Mouse (Mus musculus): ENCODE measurements at regions not wholly inside any gene's neighbourhood (a gene's known extent, or its start where the extent isn't known, plus 50 kb on each side); places are given as distances from the start of the nearest gene placed in this dataset.
"Not testable (repeated sequence)": the region's sequence is repeated elsewhere in the genome, so short reads cannot be mapped to it uniquely, and the experiment has no call there.

DNA sequence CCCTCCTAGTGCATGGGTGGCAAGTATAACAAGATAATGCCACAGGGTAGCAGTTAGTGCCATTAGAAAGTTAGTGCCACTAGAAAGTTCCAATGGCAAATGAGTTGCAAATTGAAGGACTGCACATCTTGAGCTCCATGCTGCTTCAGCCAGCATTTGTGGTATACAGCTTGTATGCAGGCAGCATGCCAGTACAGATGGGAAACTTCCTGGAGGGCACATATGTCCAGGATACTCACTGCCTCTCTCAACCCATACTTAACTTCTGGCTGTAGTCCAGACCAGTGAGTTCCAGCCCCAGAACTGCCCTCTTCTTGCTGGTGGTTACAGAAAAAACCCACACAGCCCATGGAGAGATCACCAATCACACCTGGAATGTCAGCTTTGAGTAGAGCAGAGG, 113.8 kb upstream of the Plxna2 start:
- Histone ChIP-seq H3K4me1 (peaks cover 10% of the 10 kb centered on the region; the same call in 1 of the 2 replicates), H3K27me3 (ENCODE audit: low read depth, poor library complexity, severe bottlenecking) (no peaks in the 10 kb centered on the region), H3K36me3 (no peaks in the 10 kb centered on the region), H3K27ac (no peak overlapping the region), H3K9me3 (replicated peaks) (no peaks in the 10 kb centered on the region), H3K4me3 (no peak overlapping the region)
- no peak for DNase-seq (ENCODE audit: low spot score)

DNA sequence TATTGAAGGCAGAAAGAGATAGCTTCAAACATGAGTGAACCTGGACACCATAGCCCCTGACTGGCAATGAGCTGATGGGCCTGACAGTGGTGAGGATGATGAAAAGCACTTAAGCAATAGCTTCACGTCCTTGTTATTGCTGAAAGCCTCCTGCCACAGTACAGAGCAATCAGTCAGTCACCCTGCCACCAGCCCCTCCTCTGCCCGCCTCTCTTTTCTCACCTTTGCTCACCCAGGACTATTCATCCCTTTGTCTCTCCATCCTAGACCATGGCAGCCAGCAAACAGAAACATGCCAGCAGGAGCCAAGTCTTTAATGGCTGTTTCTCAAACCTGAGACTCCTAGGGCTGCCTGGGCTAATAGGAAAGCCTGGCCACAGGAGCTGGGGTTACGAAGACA, 114.5 kb upstream of the Plxna2 start:
- H3K4me3 ChIP-seq, result no peak overlapping the region
- WGBS, result 25% methylated on average over 3 of the region's 3 CpGs
- H3K9me3 ChIP-seq (replicated peaks), result no peaks in the 10 kb centered on the region
- no peak for DNase-seq (ENCODE audit: low spot score)
- peaks cover 7% of the 10 kb centered on the region; the same call in 1 of the 2 replicates for H3K4me1 ChIP-seq
- H3K36me3 ChIP-seq, result no peaks in the 10 kb centered on the region
- no peak overlapping the region for H3K27ac ChIP-seq
- no peaks in the 10 kb centered on the region for H3K27me3 ChIP-seq (ENCODE audit: low read depth, poor library complexity, severe bottlenecking)

DNA sequence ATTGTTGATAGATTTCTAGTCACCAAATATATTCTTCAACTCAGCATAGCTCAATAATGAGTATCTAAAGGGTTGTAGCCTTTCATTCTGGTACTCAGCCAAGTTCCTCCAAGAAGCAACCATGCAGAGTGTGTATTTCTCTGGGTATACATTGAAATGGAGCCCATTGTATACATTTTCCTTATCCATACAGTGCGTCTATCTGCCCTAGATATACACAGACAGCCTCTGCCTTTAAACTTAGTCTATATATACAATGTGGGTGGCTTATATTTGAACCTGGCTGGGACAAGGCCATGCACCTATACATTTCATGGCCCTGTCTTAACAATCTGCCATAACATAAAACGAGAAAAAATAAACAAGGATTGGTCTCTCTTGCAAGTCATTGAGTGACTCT, 121.6 kb upstream of the Plxna2 start:
- no peaks in the 10 kb centered on the region for H3K9me3 ChIP-seq (replicated peaks)
- H3K36me3 ChIP-seq, result no peaks in the 10 kb centered on the region
- H3K4me3 ChIP-seq, result no peak overlapping the region
- 85% methylated on average over 2 of the region's 2 CpGs for WGBS
- H3K27ac ChIP-seq, result no peak overlapping the region
- no peaks in the 10 kb centered on the region for H3K27me3 ChIP-seq (ENCODE audit: low read depth, poor library complexity, severe bottlenecking)
- DNase-seq (ENCODE audit: low spot score), result no peak
- 0 out of 2 replicates have a peak, but pooled peaks cover 5% of the 10 kb centered on the region for H3K4me1 ChIP-seq

DNA sequence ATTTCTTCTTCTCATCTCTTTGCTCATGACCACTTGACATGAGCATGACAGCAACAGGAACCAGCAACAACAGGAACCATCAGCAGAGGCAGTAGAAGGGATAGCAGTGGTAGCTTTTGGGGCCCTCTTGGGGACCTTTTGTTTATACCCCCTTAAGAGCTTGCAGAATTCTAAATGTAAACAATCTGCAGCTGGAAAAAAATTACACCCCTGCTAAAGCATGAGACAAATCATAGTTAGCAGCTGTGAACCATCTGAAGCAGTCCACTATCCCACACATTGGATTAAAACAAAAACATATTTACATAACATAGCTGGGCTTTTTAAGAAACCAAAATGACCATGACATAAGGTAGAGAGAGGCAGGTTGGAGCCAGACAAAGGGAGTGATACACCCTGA, 126.9 kb upstream of the Plxna2 start:
- Histone ChIP-seq H3K9me3 (replicated peaks) (no peaks in the 10 kb centered on the region), H3K27ac (no peak overlapping the region), H3K36me3 (no peaks in the 10 kb centered on the region), H3K27me3 (ENCODE audit: low read depth, poor library complexity, severe bottlenecking) (no peaks in the 10 kb centered on the region), H3K4me1 (no peaks in the 10 kb centered on the region), H3K4me3 (no peak overlapping the region)
- no peak for DNase-seq (ENCODE audit: low spot score)

DNA sequence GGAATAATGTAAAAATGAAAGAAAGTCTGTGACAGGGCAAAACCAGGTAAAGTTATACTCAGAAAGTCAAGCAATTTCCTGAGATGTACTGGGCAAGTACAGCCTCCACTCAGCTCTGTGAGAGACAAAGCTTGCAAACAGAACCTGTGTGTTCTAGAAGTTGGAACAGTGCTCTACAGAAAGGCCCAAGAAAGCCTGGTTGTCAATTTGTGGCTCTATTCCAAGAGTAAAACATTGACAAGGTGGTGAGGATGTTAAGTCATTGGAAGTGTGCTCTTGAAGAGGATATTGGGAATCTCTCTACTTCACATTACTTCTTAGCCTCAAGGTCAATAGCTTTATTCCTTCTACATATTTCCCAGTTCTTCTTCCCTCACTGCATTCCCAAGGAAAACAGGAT, 129.9 kb upstream of the Plxna2 start:
- H3K36me3 ChIP-seq, result no peaks in the 10 kb centered on the region
- H3K4me3 ChIP-seq, result no peak overlapping the region
- H3K4me1 ChIP-seq, result no peaks in the 10 kb centered on the region
- H3K27me3 ChIP-seq (ENCODE audit: low read depth, poor library complexity, severe bottlenecking), result no peaks in the 10 kb centered on the region
- DNase-seq (ENCODE audit: low spot score), result no peak
- no peaks in the 10 kb centered on the region for H3K9me3 ChIP-seq (replicated peaks)
- H3K27ac ChIP-seq, result no peak overlapping the region

DNA sequence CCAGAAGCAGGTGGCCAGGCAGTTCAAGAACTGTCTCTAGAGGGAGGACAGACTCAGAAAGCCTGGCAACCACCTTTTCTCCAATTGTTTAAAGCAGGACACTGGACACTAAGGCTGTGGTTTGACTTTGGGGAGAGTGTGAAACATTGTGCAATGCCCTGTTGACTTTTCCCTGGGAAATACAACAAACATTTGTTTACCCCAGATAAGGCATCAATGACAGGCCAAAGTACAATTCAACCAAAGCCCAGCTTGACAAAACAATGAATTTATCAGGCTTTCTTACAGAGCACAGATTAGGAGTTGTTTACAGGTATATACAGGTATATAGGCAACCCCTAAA, 135.3 kb upstream of the Plxna2 start:
- H3K4me1 ChIP-seq, result no peaks in the 10 kb centered on the region
- H3K9me3 ChIP-seq (replicated peaks), result no peaks in the 10 kb centered on the region
- H3K4me3 ChIP-seq, result no peak overlapping the region
- DNase-seq (ENCODE audit: low spot score), result no peak
- H3K36me3 ChIP-seq, result no peaks in the 10 kb centered on the region
- H3K27ac ChIP-seq, result no peak overlapping the region
- no peaks in the 10 kb centered on the region for H3K27me3 ChIP-seq (ENCODE audit: low read depth, poor library complexity, severe bottlenecking)

DNA sequence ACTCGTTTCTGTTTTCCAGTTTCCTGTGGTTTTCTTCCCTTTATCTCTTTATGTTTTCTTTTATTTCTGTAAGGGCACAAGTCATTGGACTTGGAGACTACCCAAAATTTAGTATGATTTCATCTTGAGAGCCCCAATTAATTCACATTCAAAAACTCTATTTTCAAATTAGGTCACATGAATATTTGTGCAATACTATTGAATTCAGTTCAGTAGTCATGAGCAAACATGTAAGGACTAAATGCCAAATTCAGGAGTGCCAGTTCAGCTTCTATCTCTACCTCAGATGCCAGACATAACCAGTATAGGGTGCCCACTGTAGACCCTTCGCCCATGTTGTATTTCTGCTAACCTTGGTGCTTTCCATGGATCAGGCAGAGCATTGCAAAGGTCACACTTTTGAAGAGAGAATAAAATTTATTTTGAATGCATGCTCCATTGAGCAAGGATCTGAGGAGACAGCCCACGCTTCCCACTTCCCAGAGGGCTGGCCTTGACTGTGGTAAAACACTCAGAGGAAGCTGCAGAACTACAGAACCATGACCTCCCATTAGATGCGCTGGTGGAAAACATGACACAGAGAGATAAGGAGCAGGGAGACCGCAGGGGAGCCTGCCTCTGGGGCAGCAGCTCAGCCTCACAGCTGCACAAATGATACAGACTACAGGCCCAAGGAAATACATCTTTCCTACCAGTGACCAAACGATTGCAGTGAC, 135.9 kb upstream of the Plxna2 start:
- WGBS, result 82% methylated on average over 6 of the region's 6 CpGs
- H3K36me3 ChIP-seq, result no peaks in the 10 kb centered on the region
- H3K27me3 ChIP-seq (ENCODE audit: low read depth, poor library complexity, severe bottlenecking), result no peaks in the 10 kb centered on the region
- no peaks in the 10 kb centered on the region for H3K9me3 ChIP-seq (replicated peaks)
- H3K4me3 ChIP-seq, result no peak overlapping the region
- no peaks in the 10 kb centered on the region for H3K4me1 ChIP-seq
- no peak for DNase-seq (ENCODE audit: low spot score)
- no peak overlapping the region for H3K27ac ChIP-seq

DNA sequence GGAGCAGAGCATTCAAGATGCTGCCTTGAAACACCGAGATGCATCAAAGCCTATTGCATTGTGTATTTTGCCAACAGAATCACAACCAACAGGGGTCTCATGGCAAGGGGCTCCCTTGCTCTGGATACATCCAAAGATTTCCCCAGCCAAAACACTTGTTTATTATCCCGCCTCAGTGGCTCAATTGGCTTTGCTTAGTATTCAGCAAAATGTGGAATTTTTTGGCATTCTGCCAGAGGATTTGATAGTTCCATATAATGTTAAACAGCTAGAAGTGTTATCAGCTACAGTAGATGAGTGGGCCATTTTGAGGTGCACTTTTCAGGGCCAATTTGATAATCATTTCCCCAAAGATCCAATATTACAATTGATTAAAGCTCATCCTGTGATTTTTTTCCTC, 146.7 kb upstream of the Plxna2 start:
- H3K9me3 ChIP-seq (replicated peaks); DNase-seq (ENCODE audit: low spot score): not testable (repeated sequence)
- 95% methylated on average over 2 of the region's 2 CpGs for WGBS

DNA sequence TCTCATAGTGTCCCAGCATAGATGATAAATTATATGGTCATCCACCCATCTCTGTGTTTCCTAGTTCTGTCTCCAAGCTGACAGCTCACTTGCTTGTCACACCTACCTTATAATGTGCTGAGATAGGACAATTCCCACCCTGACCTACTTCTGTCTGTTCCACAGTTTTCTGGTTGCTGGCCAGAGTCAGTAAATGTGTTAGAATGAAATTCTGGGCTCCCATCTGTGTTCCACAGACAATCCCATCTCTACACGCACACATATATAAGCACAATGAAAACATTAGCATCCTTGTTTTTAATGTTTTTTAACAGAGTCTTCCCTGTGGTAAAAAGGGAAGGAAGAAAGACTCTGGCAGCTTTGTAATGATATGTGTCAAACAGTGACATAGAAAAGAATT, 165.5 kb upstream of the Plxna2 start:
- whole genome bisulfite sequencing, result 93% methylated on average over 1 of the region's 1 CpGs
- no peaks in the 10 kb centered on the region for H3K27me3 ChIP-seq (ENCODE audit: low read depth, poor library complexity, severe bottlenecking)

More for the DNA sequence above, 146.7 kb upstream of the Plxna2 start:
- H3K36me3 ChIP-seq; H3K4me1 ChIP-seq; H3K4me3 ChIP-seq; H3K27me3 ChIP-seq (ENCODE audit: low read depth, poor library complexity, severe bottlenecking); H3K27ac ChIP-seq: not testable (repeated sequence)

DNA sequence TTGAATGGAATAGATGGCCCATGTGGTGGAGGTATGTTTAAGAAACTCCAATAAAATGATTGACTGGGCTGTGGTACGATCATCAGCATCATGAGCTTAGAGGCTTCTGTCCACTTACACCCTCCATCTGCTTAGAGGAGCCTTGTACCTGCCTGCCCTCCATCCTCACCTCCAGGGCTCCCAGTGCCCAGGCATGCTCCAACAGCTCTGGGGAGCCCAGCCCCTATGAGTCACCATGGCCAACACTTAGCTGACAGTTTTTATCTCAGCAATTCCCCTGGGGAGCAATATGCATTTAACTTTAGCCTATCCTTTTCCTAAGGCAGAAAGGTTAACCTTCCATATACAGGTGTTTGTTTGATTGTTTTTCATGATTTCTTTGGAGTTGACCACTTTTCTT, 174.3 kb upstream of the Plxna2 start:
- Histone ChIP-seq H3K27ac (no peak overlapping the region), H3K4me1 (no peaks in the 10 kb centered on the region), H3K4me3 (no peak overlapping the region), H3K36me3 (no peaks in the 10 kb centered on the region), H3K27me3 (ENCODE audit: low read depth, poor library complexity, severe bottlenecking) (no peaks in the 10 kb centered on the region), H3K9me3 (replicated peaks) (no peaks in the 10 kb centered on the region)
- no peak for DNase-seq (ENCODE audit: low spot score)
- WGBS, result 94% methylated on average over 1 of the region's 1 CpGs

More for the DNA sequence above, 165.5 kb upstream of the Plxna2 start:
- H3K4me1 ChIP-seq, result no peaks in the 10 kb centered on the region
- H3K9me3 ChIP-seq (replicated peaks), result no peaks in the 10 kb centered on the region
- H3K27ac ChIP-seq, result no peak overlapping the region
- H3K36me3 ChIP-seq, result no peaks in the 10 kb centered on the region
- H3K4me3 ChIP-seq, result no peak overlapping the region
- no peak for DNase-seq (ENCODE audit: low spot score)

DNA sequence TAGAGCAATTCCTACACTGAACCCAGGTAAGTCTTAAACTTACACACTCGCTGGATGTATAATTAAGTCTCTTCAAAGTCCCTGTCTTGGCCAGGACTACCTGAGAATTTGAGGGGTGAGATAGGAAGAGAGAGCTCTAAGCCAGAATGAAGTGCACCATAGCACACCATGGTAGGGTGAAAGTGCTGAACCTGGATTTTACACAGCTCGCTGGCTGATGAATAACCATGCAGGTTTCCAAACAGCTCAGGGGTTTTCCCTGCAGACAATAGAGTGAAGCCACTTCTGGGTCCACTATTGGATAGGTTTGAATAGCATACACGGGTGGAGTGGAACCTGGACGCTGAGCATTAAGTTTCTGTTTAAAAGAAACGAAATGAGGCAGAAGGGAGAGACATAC, 180.7 kb upstream of the Plxna2 start:
- WGBS, result 90% methylated on average over 5 of the region's 5 CpGs

DNA sequence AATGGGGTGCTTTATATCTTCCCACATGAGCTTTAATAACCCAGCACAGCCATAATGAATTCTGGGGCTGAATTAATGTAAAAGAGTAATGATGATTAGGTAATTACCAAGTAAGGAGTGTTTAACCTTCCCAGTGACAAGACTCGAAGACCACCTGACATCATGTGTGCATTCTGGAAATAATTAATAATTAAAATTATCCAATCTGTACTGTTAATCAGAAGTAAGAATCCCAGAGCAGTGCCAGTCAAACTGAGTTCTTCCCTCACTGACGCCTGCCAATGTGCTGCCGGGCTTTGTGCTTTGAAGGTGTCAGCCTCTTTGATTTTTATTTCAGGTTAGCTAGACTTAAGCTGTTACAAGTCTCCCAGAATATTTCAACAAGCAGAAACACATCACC, 183.0 kb upstream of the Plxna2 start:
- Histone ChIP-seq H3K36me3 (no peaks in the 10 kb centered on the region), H3K4me3 (no peak overlapping the region)
- 38% methylated on average over 3 of the region's 3 CpGs for WGBS

More for the DNA sequence above, 180.7 kb upstream of the Plxna2 start:
- Histone ChIP-seq H3K9me3 (replicated peaks) (no peaks in the 10 kb centered on the region), H3K4me3 (no peak overlapping the region), H3K36me3 (no peaks in the 10 kb centered on the region), H3K27me3 (ENCODE audit: low read depth, poor library complexity, severe bottlenecking) (no peaks in the 10 kb centered on the region), H3K27ac (no peak overlapping the region), H3K4me1 (peaks cover 18% of the 10 kb centered on the region)
- no peak for DNase-seq (ENCODE audit: low spot score)

DNA sequence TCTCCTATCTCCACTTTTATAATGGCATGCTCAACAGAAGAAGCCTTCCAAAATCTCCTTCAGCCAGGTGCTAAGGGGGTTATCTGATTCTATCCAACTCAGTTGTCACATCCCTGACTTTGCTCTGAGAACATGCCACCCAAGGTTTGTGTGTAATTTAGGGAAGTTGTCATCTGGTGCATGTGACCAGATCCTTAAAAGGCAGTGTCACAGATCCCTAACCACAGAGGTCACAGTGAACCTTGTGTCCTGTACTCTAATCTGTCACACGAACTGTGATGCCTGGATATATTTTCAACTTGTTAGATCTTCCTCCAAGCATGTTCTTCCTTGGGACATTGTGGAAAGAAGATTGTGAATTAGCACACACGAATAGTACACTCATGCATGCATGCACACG, 189.4 kb upstream of the Plxna2 start:
- H3K36me3 ChIP-seq, result no peaks in the 10 kb centered on the region
- no peak overlapping the region for H3K27ac ChIP-seq
- H3K4me1 ChIP-seq, result peaks cover 3% of the 10 kb centered on the region; the same call in 1 of the 2 replicates
- no peaks in the 10 kb centered on the region for H3K9me3 ChIP-seq (replicated peaks)
- no peak overlapping the region for H3K4me3 ChIP-seq
- no peaks in the 10 kb centered on the region for H3K27me3 ChIP-seq (ENCODE audit: low read depth, poor library complexity, severe bottlenecking)
- WGBS, result 85% methylated on average over 3 of the region's 3 CpGs
- DNase-seq (ENCODE audit: low spot score), result no peak

More for the DNA sequence above, 183.0 kb upstream of the Plxna2 start:
- Histone ChIP-seq H3K27ac (no peak overlapping the region), H3K4me1 (peaks cover 18% of the 10 kb centered on the region), H3K9me3 (replicated peaks) (no peaks in the 10 kb centered on the region), H3K27me3 (ENCODE audit: low read depth, poor library complexity, severe bottlenecking) (no peaks in the 10 kb centered on the region)
- no peak for DNase-seq (ENCODE audit: low spot score)

DNA sequence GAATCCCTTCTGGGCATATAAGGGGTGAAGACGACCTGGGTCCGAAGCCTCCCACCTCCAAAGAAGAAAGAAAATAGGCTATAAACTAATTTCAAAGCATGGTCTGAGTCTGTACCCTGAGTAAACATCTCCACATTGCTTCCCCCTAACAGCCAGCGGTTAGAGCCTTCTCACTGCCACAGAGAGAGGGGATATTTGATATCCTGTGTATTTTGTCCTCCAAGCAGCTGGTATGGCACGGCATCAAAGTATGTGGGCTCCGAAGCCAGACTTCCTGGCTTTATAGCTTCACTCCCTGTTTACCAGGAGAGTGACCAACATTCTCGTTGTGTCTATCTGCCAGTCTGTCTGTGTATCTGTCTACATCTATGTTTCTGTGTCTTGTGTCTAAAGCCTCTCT, 191.7 kb upstream of the Plxna2 start:
- Histone ChIP-seq H3K27ac (no peak overlapping the region; the same call in 1 of the 2 replicates), H3K36me3 (no peaks in the 10 kb centered on the region), H3K27me3 (ENCODE audit: low read depth, poor library complexity, severe bottlenecking) (no peaks in the 10 kb centered on the region), H3K9me3 (replicated peaks) (no peaks in the 10 kb centered on the region), H3K4me3 (no peak overlapping the region), H3K4me1 (peaks cover 3% of the 10 kb centered on the region; the same call in 1 of the 2 replicates)
- no peak for DNase-seq (ENCODE audit: low spot score)
- 76% methylated on average over 6 of the region's 6 CpGs for WGBS
